Mouse (Mus musculus) embryonic facial prominence, embryonic 12.5 days (tissue): ENCODE measurements around the gene Dhcr24. TPM values are rescaled to one million over a fixed set of nuclear protein-coding genes. Genes with fewer than 3 reads are reported as not detected.

Source experiments
- ATAC-seq: fragments of 200-750 bp; cut with Nextera tagmentation; 2 replicates; pipeline ENCODE4 v1.8.0; 2017; ENCODE audit not compliant: insufficient number of reproducible peaks, insufficient read depth, low FRiP score, low TSS enrichment
- H3K27ac ChIP-seq: fragments of 300-500 bp; sonication (generic); 2 replicates; pipeline ENCODE4 v1.5.1; 2016; ENCODE audit warnings: mild to moderate bottlenecking
- H3K27me3 ChIP-seq: fragments of 300-500 bp; sonication (generic); 2 replicates; pipeline ENCODE4 v1.6.1; 2016; ENCODE audit warnings: mild to moderate bottlenecking, moderate library complexity
- H3K36me3 ChIP-seq: fragments of 300-500 bp; sonication (generic); 2 replicates; pipeline ENCODE4 v1.6.1; 2016; ENCODE audit warnings: mild to moderate bottlenecking
- H3K4me1 ChIP-seq: fragments of 300-500 bp; sonication (generic); 2 replicates; pipeline ENCODE4 v1.6.1; 2016
- H3K4me2 ChIP-seq: fragments of 300-500 bp; sonication (generic); replicated peaks from 2 replicates; pipeline ENCODE4 v1.6.1; 2016; ENCODE audit warnings: mild to moderate bottlenecking, moderate library complexity
- H3K4me3 ChIP-seq: fragments of 300-500 bp; sonication (generic); 2 replicates; pipeline ENCODE4 v1.5.1; 2016; ENCODE audit warnings: mild to moderate bottlenecking
- H3K9ac ChIP-seq: fragments of 300-500 bp; sonication (generic); 2 replicates; pipeline ENCODE4 v1.6.1; 2016; ENCODE audit warnings: mild to moderate bottlenecking, moderate library complexity
- H3K9me3 ChIP-seq: fragments of 300-500 bp; sonication (generic); 2 replicates; pipeline ENCODE4 v1.6.1; 2016; ENCODE audit warnings: mild to moderate bottlenecking, moderate library complexity
- WGBS: fragments of 180-500 bp; shearing (Covaris S2); methylation state at CpG from one replicate; pipeline ENCODE4 v1.1.7; 2016; 5-methylcytosine and 5-hydroxymethylcytosine counted together
- polyA plus RNA-seq: library from polyadenylated mRNA; unstranded; fragments of >200 nt; fragmentation: Nextera tagmentation; extraction: Ambion mirVana; gene quantifications from 2 replicates; pipeline ENCODE4 v1.2.1, GENCODE M21; 2016

Dhcr24 gene
- polyA plus RNA-seq, 1 experiment from 2014 or later = 6.0 TPM

- no peak overlapping the region for H3K4me2 ChIP-seq
- no peak overlapping the region for H3K9ac ChIP-seq
- 71% methylated on average over 3 of the region's 3 CpGs for WGBS
- no peak overlapping the region for H3K27ac ChIP-seq
- no peak for ATAC-seq
- H3K4me1 ChIP-seq = no peaks in the 10 kb centered on the region
- no peaks in the 10 kb centered on the region for H3K9me3 ChIP-seq
- no peak overlapping the region for H3K4me3 ChIP-seq
- H3K36me3 ChIP-seq = no peaks in the 10 kb centered on the region
- H3K27me3 ChIP-seq = no peaks in the 10 kb centered on the region
Measured at GRCm38 (mm10) chr4:106541491-106541890, 19.3 kb upstream of the Dhcr24 start.

GRCm38 (mm10) chr4:106542211-106542610 lies 18.6 kb upstream of the Dhcr24 start:
- no peak for ATAC-seq
- no peak overlapping the region for H3K4me3 ChIP-seq

GRCm38 (mm10) chr4:106545817-106546373 lies 14.9 kb upstream of the Dhcr24 start:
- WGBS = 74% methylated on average over 8 of the region's 8 CpGs
- ATAC-seq = no peak

More at GRCm38 (mm10) chr4:106542211-106542610, 18.6 kb upstream of the Dhcr24 start:
- H3K36me3 ChIP-seq = no peaks in the 10 kb centered on the region
- H3K9ac ChIP-seq = no peak overlapping the region
- WGBS = 87% methylated on average over 2 of the region's 2 CpGs
- H3K4me1 ChIP-seq = no peaks in the 10 kb centered on the region
- no peaks in the 10 kb centered on the region for H3K9me3 ChIP-seq
- no peak overlapping the region for H3K4me2 ChIP-seq
- H3K27ac ChIP-seq = no peak overlapping the region
- no peaks in the 10 kb centered on the region for H3K27me3 ChIP-seq

GRCm38 (mm10) chr4:106546896-106547295 lies 13.9 kb upstream of the Dhcr24 start:
- Histone ChIP-seq H3K36me3 (no peaks in the 10 kb centered on the region), H3K9me3 (no peaks in the 10 kb centered on the region), H3K27me3 (no peaks in the 10 kb centered on the region), H3K4me2 (no peak overlapping the region), H3K4me3 (no peak overlapping the region), H3K27ac (no peak overlapping the region), H3K4me1 (no peaks in the 10 kb centered on the region), H3K9ac (no peak overlapping the region)
- no peak for ATAC-seq
- WGBS = 70% methylated on average over 1 of the region's 1 CpGs

More at GRCm38 (mm10) chr4:106545817-106546373, 14.9 kb upstream of the Dhcr24 start:
- Histone ChIP-seq H3K4me2 (no peak overlapping the region), H3K4me1 (no peaks in the 10 kb centered on the region), H3K27me3 (no peaks in the 10 kb centered on the region), H3K36me3 (no peaks in the 10 kb centered on the region), H3K4me3 (no peak overlapping the region), H3K27ac (no peak overlapping the region), H3K9me3 (no peaks in the 10 kb centered on the region), H3K9ac (no peak overlapping the region)

GRCm38 (mm10) chr4:106548113-106548512 lies 12.7 kb upstream of the Dhcr24 start:
- Histone ChIP-seq H3K4me3 (no peak overlapping the region), H3K36me3 (no peaks in the 10 kb centered on the region), H3K27me3 (no peaks in the 10 kb centered on the region), H3K9me3 (no peaks in the 10 kb centered on the region), H3K4me1 (no peaks in the 10 kb centered on the region), H3K4me2 (no peak overlapping the region), H3K9ac (no peak overlapping the region), H3K27ac (no peak overlapping the region)
- WGBS = 85% methylated on average over 3 of the region's 3 CpGs
- no peak for ATAC-seq

- H3K27ac ChIP-seq = no peak overlapping the region
- no peak overlapping the region for H3K9ac ChIP-seq
- no peaks in the 10 kb centered on the region for H3K36me3 ChIP-seq
- no peaks in the 10 kb centered on the region for H3K4me1 ChIP-seq
- no peak overlapping the region for H3K4me2 ChIP-seq
- WGBS = 72% methylated on average over 8 of the region's 8 CpGs
- H3K4me3 ChIP-seq = no peak overlapping the region
- no peak for ATAC-seq
- H3K9me3 ChIP-seq = no peaks in the 10 kb centered on the region
- H3K27me3 ChIP-seq = no peaks in the 10 kb centered on the region
Measured at GRCm38 (mm10) chr4:106550516-106551166, 10.2 kb upstream of the Dhcr24 start.

GRCm38 (mm10) chr4:106557262-106557661 lies 3.6 kb upstream of the Dhcr24 start:
- Histone ChIP-seq H3K36me3 (no peaks in the 10 kb centered on the region), H3K4me3 (no peak overlapping the region), H3K4me1 (peaks cover 11% of the 10 kb centered on the region), H3K9ac (no peak overlapping the region), H3K9me3 (no peaks in the 10 kb centered on the region), H3K4me2 (no peak overlapping the region), H3K27ac (no peak overlapping the region), H3K27me3 (no peaks in the 10 kb centered on the region)
- no peak for ATAC-seq
- 69% methylated on average over 5 of the region's 5 CpGs for WGBS

- H3K9ac ChIP-seq = no peak overlapping the region
- no peaks in the 10 kb centered on the region for H3K9me3 ChIP-seq
- H3K36me3 ChIP-seq = no peaks in the 10 kb centered on the region
- H3K27ac ChIP-seq = no peak overlapping the region
- H3K4me3 ChIP-seq = no peak overlapping the region
- ATAC-seq = no peak
- no peaks in the 10 kb centered on the region for H3K27me3 ChIP-seq
- no CpG with 5 or more reads among the region's 1 CpGs for WGBS
- H3K4me1 ChIP-seq = peaks cover 19% of the 10 kb centered on the region
- H3K4me2 ChIP-seq = no peak overlapping the region
Measured at GRCm38 (mm10) chr4:106557978-106558377, 2.9 kb upstream of the Dhcr24 start.

GRCm38 (mm10) chr4:106559343-106560212 lies 1.3 kb upstream of the Dhcr24 start:
- no peak overlapping the region for H3K27ac ChIP-seq
- no peak overlapping the region for H3K9ac ChIP-seq
- WGBS = 29% methylated on average over 13 of the region's 13 CpGs
- peaks cover 31% of the 10 kb centered on the region for H3K4me1 ChIP-seq
- H3K4me2 ChIP-seq = peak overlapping the region; percentile 61
- peaks cover 8% of the 10 kb centered on the region for H3K36me3 ChIP-seq
- H3K4me3 ChIP-seq = peak overlapping the region; percentile 94
- H3K9me3 ChIP-seq = no peaks in the 10 kb centered on the region
- H3K27me3 ChIP-seq = no peaks in the 10 kb centered on the region
- no peak for ATAC-seq

GRCm38 (mm10) chr4:106560213-106560845 lies 509 bp upstream of the Dhcr24 start:
- Histone ChIP-seq H3K4me3 (peak overlapping the region; percentile 94), H3K9me3 (no peaks in the 10 kb centered on the region), H3K27me3 (no peaks in the 10 kb centered on the region), H3K4me1 (peaks cover 31% of the 10 kb centered on the region), H3K9ac (peak overlapping the region; percentile 33; the same call in 1 of the 2 replicates), H3K36me3 (peaks cover 14% of the 10 kb centered on the region), H3K27ac (0 out of 2 replicates have a peak overlapping the region, but pooled peaks have one; percentile 47), H3K4me2 (peak overlapping the region; percentile 61)
- no peak for ATAC-seq
- WGBS = under 1% methylated on average over 20 of the region's 20 CpGs

- Histone ChIP-seq H3K4me2 (peak overlapping the region; percentile 61), H3K9ac (peak overlapping the region; percentile 85), H3K27ac (no peak overlapping the region), H3K4me1 (peaks cover 31% of the 10 kb centered on the region), H3K9me3 (no peaks in the 10 kb centered on the region), H3K36me3 (peaks cover 29% of the 10 kb centered on the region), H3K4me3 (peak overlapping the region; percentile 94), H3K27me3 (no peaks in the 10 kb centered on the region)
- WGBS = 18% methylated on average over 6 of the region's 6 CpGs
- ATAC-seq = no peak
Measured at GRCm38 (mm10) chr4:106562006-106562405, 1.2 kb downstream of the Dhcr24 start.
